Mouse (Mus musculus): ENCODE results near the gene Mrpl33.
A peak's percentile ranks its signal among the peaks of the same experiment; 100 is the strongest.
"Not testable (repeated sequence)": the region's sequence is repeated elsewhere in the genome, so short reads cannot be mapped to it uniquely, and the experiment has no call there.

The Mrpl33 gene

GRCm38 (mm10) chr5:31597430-31597944 is 752 bp downstream of the Mrpl33 start:
- DNase-seq (ENCODE audit: low read depth, low spot score), result no peak

GRCm38 (mm10) chr5:31598121-31598520 is 1.4 kb downstream of the Mrpl33 start:
- DNase-seq (ENCODE audit: low read depth, low spot score), result no peak

GRCm38 (mm10) chr5:31598579-31598978 is 1.8 kb downstream of the Mrpl33 start:
- DNase-seq (ENCODE audit: low read depth, low spot score), result no peak

- no peak for DNase-seq (ENCODE audit: low read depth, low spot score)
Observed at GRCm38 (mm10) chr5:31599161-31599560, 2.4 kb downstream of the Mrpl33 start.

GRCm38 (mm10) chr5:31601162-31601722 is 4.5 kb downstream of the Mrpl33 start:
- DNase-seq (ENCODE audit: low read depth, low spot score), result no peak

- DNase-seq (ENCODE audit: low read depth, low spot score), result peak; percentile 28
Observed at GRCm38 (mm10) chr5:31602377-31602776, 5.6 kb downstream of the Mrpl33 start.

GRCm38 (mm10) chr5:31603766-31604165 is 7.0 kb downstream of the Mrpl33 start:
- DNase-seq (ENCODE audit: low read depth, low spot score), result no peak

GRCm38 (mm10) chr5:31606151-31606550 is 9.4 kb downstream of the Mrpl33 start:
- DNase-seq (ENCODE audit: low read depth, low spot score), result no peak

GRCm38 (mm10) chr5:31610376-31611086 is 13.8 kb downstream of the Mrpl33 start:
- DNase-seq (ENCODE audit: low read depth, low spot score), result no peak

GRCm38 (mm10) chr5:31611186-31611585 is 14.5 kb downstream of the Mrpl33 start:
- no peak for DNase-seq (ENCODE audit: low read depth, low spot score)

- no peak for DNase-seq (ENCODE audit: low read depth, low spot score)
Observed at GRCm38 (mm10) chr5:31613852-31614286, 17.1 kb downstream of the Mrpl33 start.

- no peak for DNase-seq (ENCODE audit: low read depth, low spot score)
Observed at GRCm38 (mm10) chr5:31614339-31615025, 17.7 kb downstream of the Mrpl33 start.

GRCm38 (mm10) chr5:31620326-31620725 is 23.6 kb downstream of the Mrpl33 start:
- no peak for DNase-seq (ENCODE audit: low read depth, low spot score)

- DNase-seq (ENCODE audit: low read depth, low spot score), result no peak
Observed at GRCm38 (mm10) chr5:31627117-31627516, 30.4 kb downstream of the Mrpl33 start.

- DNase-seq (ENCODE audit: low read depth, low spot score), result no peak
Observed at GRCm38 (mm10) chr5:31627562-31628526, 31.1 kb downstream of the Mrpl33 start.

GRCm38 (mm10) chr5:31628555-31628954 is 31.8 kb downstream of the Mrpl33 start:
- no peak for DNase-seq (ENCODE audit: low read depth, low spot score)

- no peak for DNase-seq (ENCODE audit: low read depth, low spot score)
Observed at GRCm38 (mm10) chr5:31630064-31630463, 33.3 kb downstream of the Mrpl33 start.

- DNase-seq (ENCODE audit: low read depth, low spot score), result not testable (repeated sequence)
Observed at GRCm38 (mm10) chr5:31631169-31631568, 34.4 kb downstream of the Mrpl33 start.

- DNase-seq (ENCODE audit: low read depth, low spot score), result no peak
Observed at GRCm38 (mm10) chr5:31634161-31634560, 37.4 kb downstream of the Mrpl33 start.

GRCm38 (mm10) chr5:31634679-31635078 is 37.9 kb downstream of the Mrpl33 start:
- DNase-seq (ENCODE audit: low read depth, low spot score), result no peak

- DNase-seq (ENCODE audit: low read depth, low spot score), result no peak
Observed at GRCm38 (mm10) chr5:31636636-31637253, 40.0 kb downstream of the Mrpl33 start.

All from WW6 (cell line).